Mouse (Mus musculus) heart, postnatal 0 days (tissue): ENCODE data around the gene Igsf21. TPM values are rescaled to one million over a fixed set of nuclear protein-coding genes. Genes with fewer than 3 reads are reported as not detected.

ENCODE experiments used
- ATAC-seq: fragments of 200-750 bp; cut with Nextera tagmentation; 2 replicates; pipeline ENCODE4 v1.8.0; 2017; ENCODE audit warnings: low read depth, moderate number of reproducible peaks, moderate library complexity; ENCODE audit not compliant: insufficient read depth
- DNase-seq: peaks from one replicate; pipeline ENCODE4 v3.0.0-alpha.2; 2016; ENCODE audit warnings: low spot score
- H3K27ac ChIP-seq: fragments of 300-500 bp; sonication (generic); 2 replicates; pipeline ENCODE4 v1.5.1; 2014; ENCODE audit warnings: low read depth, mild to moderate bottlenecking
- H3K27me3 ChIP-seq: fragments of 300-500 bp; sonication (generic); 2 replicates; pipeline ENCODE4 v1.6.1; 2014; ENCODE audit warnings: low read length, mixed read lengths; ENCODE audit not compliant: control insufficient read depth, insufficient read depth
- H3K36me3 ChIP-seq: fragments of 300-500 bp; sonication (generic); replicated peaks from 2 replicates; pipeline ENCODE4 v1.6.1; 2014; ENCODE audit warnings: low read length, mixed read lengths; ENCODE audit not compliant: control insufficient read depth, insufficient read depth
- H3K4me1 ChIP-seq: fragments of 300-500 bp; sonication (generic); 2 replicates; pipeline ENCODE4 v1.6.1; 2014; ENCODE audit warnings: antibody characterized with exemption; ENCODE audit not compliant: control insufficient read depth, insufficient read depth
- H3K4me2 ChIP-seq: fragments of 300-500 bp; sonication (generic); 2 replicates; pipeline ENCODE4 v1.6.1; 2014; ENCODE audit warnings: low read depth, mild to moderate bottlenecking, low read length, moderate library complexity
- H3K4me3 ChIP-seq: fragments of 300-500 bp; sonication (generic); 2 replicates; pipeline ENCODE4 v1.5.1; 2014; ENCODE audit warnings: low read depth, low read length
- H3K9ac ChIP-seq: fragments of 300-500 bp; sonication (generic); replicated peaks from 2 replicates; pipeline ENCODE4 v1.6.1; 2014; ENCODE audit warnings: low read depth, low read length, mixed read lengths
- H3K9me3 ChIP-seq: fragments of 300-500 bp; sonication (generic); replicated peaks from 2 replicates; pipeline ENCODE4 v1.6.1; 2016; ENCODE audit warnings: low read length; ENCODE audit not compliant: control insufficient read depth
- CTCF ChIP-seq: IDR thresholded peaks from 2 replicates; pipeline ENCODE4 v1.5.1; 2016; ENCODE audit warnings: antibody characterized with exemption, control low read depth, low read depth
- EP300 ChIP-seq: IDR thresholded peaks from 2 replicates; pipeline ENCODE4 v1.6.1; 2016; ENCODE audit warnings: antibody characterized with exemption, low read depth
- WGBS: fragments of 180-500 bp; shearing (Covaris S2); extraction: QIAGEN DNeasy Blood & Tissue Kit; methylation state at CpG from one replicate; pipeline ENCODE4 v1.1.7; 2014; 5-methylcytosine and 5-hydroxymethylcytosine counted together
- polyA plus RNA-seq: library from polyadenylated mRNA; unstranded; fragments of >200 nt; fragmentation: Nextera tagmentation; extraction: Ambion mirVana; gene quantifications from 2 replicates; pipeline ENCODE4 v1.2.1, GENCODE M21; 2015
- total RNA-seq: library from RNA; depleted of rRNA; stranded (reverse); fragments of >200 nt; gene quantifications from 2 replicates; pipeline ENCODE4 v1.2.3, GENCODE M21; 2014; ENCODE audit warnings: low replicate concordance

Gene Igsf21
- total and polyA plus RNA-seq, 2 experiments from 2014 or later, result 0.05 TPM; not detected in 1

- Histone ChIP-seq H3K4me3 (no peak overlapping the region), H3K9ac (no peak overlapping the region), H3K36me3 (no peaks in the 10 kb centered on the region), H3K4me2 (no peak overlapping the region), H3K27ac (no peak overlapping the region), H3K4me1 (no peaks in the 10 kb centered on the region), H3K27me3 (no peaks in the 10 kb centered on the region), H3K9me3 (no peaks in the 10 kb centered on the region)
- no peak for ATAC-seq
- 36% methylated on average over 7 of the region's 7 CpGs for WGBS
- TF ChIP-seq CTCF (no peak), EP300 (no peak)
- DNase-seq, result no peak
Observed at GRCm38 (mm10) chr4:140188626-140189025, 58.0 kb downstream of the Igsf21 start.

- H3K27me3 ChIP-seq, result no peaks in the 10 kb centered on the region; the same call in 1 of the 2 replicates
- DNase-seq (no peak), ATAC-seq (no peak)
- WGBS, result 73% methylated on average over 8 of the region's 8 CpGs
- H3K9ac ChIP-seq, result no peak overlapping the region
- TF ChIP-seq EP300, result no peak
- no peak for TF ChIP-seq CTCF
- H3K27ac ChIP-seq, result no peak overlapping the region
- no peak overlapping the region for H3K4me3 ChIP-seq
- H3K4me1 ChIP-seq, result no peaks in the 10 kb centered on the region
- no peaks in the 10 kb centered on the region for H3K36me3 ChIP-seq
- no peaks in the 10 kb centered on the region for H3K9me3 ChIP-seq
- no peak overlapping the region for H3K4me2 ChIP-seq
Observed at GRCm38 (mm10) chr4:140187404-140188145, 59.0 kb downstream of the Igsf21 start.

- Histone ChIP-seq H3K9ac (no peak overlapping the region), H3K9me3 (no peaks in the 10 kb centered on the region), H3K36me3 (no peaks in the 10 kb centered on the region), H3K4me2 (no peak overlapping the region), H3K27ac (no peak overlapping the region), H3K4me1 (no peaks in the 10 kb centered on the region), H3K4me3 (no peak overlapping the region), H3K27me3 (no peaks in the 10 kb centered on the region; the same call in 1 of the 2 replicates)
- ATAC-seq (no peak), DNase-seq (peak; percentile 7)
- TF ChIP-seq EP300 (no peak), CTCF (peak; percentile 47)
- 55% methylated on average over 6 of the region's 6 CpGs for WGBS
Observed at GRCm38 (mm10) chr4:140179576-140179975, 67.0 kb downstream of the Igsf21 start.

- ATAC-seq, result no peak
- Histone ChIP-seq H3K4me3 (no peak overlapping the region), H3K27ac (no peak overlapping the region), H3K9ac (no peak overlapping the region), H3K4me2 (no peak overlapping the region), H3K9me3 (no peaks in the 10 kb centered on the region), H3K36me3 (no peaks in the 10 kb centered on the region), H3K4me1 (no peaks in the 10 kb centered on the region), H3K27me3 (no peaks in the 10 kb centered on the region)
- no peak for DNase-seq
- TF ChIP-seq CTCF (no peak), EP300 (no peak)
- 85% methylated on average over 6 of the region's 6 CpGs for WGBS
Observed at GRCm38 (mm10) chr4:140177055-140177454, 69.5 kb downstream of the Igsf21 start.

GRCm38 (mm10) chr4:140173746-140174399 is 72.7 kb downstream of the Igsf21 start:
- no peaks in the 10 kb centered on the region for H3K9me3 ChIP-seq
- 42% methylated on average over 13 of the region's 13 CpGs for WGBS
- TF ChIP-seq CTCF (no peak), EP300 (no peak)
- ATAC-seq (no peak), DNase-seq (no peak)
- H3K4me3 ChIP-seq, result no peak overlapping the region
- no peak overlapping the region for H3K4me2 ChIP-seq
- H3K27me3 ChIP-seq, result no peaks in the 10 kb centered on the region
- no peaks in the 10 kb centered on the region for H3K36me3 ChIP-seq
- H3K4me1 ChIP-seq, result no peaks in the 10 kb centered on the region
- no peak overlapping the region for H3K9ac ChIP-seq
- no peak overlapping the region for H3K27ac ChIP-seq
